Mouse (Mus musculus) layer of hippocampus, postnatal 36 days (tissue): ENCODE data around the gene Nlk. TPM values are rescaled to one million over a fixed set of nuclear protein-coding genes. Genes with fewer than 3 reads are reported as not detected.
A peak's percentile ranks its signal among the peaks of the same experiment; 100 is the strongest.
"Not testable (repeated sequence)": the region's sequence is repeated elsewhere in the genome, so short reads cannot be mapped to it uniquely, and the experiment has no call there.

Experiments used
- DNase-seq, 2 experiments: peaks; one replicate each; pipeline ENCODE4 v3.0.0; 2022
- total RNA-seq, 2 experiments: library from RNA; stranded (reverse); gene quantifications; 2 replicates each; pipeline ENCODE4 v1.2.3; 2021

The Nlk gene
- total RNA-seq, 2 experiments from 2014 or later, result 43.7 to 45.9 TPM

- no peak for DNase-seq
These were observed 152.6 kb downstream of the Nlk start for GRCm38 (mm10) chr11:78544449-78545111.

GRCm38 (mm10) chr11:78540358-78540757, 156.8 kb downstream of the Nlk start:
- no peak for DNase-seq

GRCm38 (mm10) chr11:78536690-78537084, 160.5 kb downstream of the Nlk start:
- DNase-seq, result no peak

GRCm38 (mm10) chr11:78536080-78536689, 161.0 kb downstream of the Nlk start, which contains the start of the genes Tnfaip1 and Ift20:
Tnfaip1 (minus strand) TSS chr11:78536332.
Ift20 (plus strand) TSS chr11:78536361.
- DNase-seq, result peak; percentile 97 to 98

GRCm38 (mm10) chr11:78535376-78536079, 161.6 kb downstream of the Nlk start:
- no peak for DNase-seq

- no peak for DNase-seq
These were observed 162.7 kb downstream of the Nlk start for GRCm38 (mm10) chr11:78534516-78534915.

GRCm38 (mm10) chr11:78531515-78531914, 165.7 kb downstream of the Nlk start:
- DNase-seq, result not testable (repeated sequence)

- DNase-seq, result no peak
These were observed 166.1 kb downstream of the Nlk start for GRCm38 (mm10) chr11:78531046-78531445.

- DNase-seq, result no peak
These were observed 167.2 kb downstream of the Nlk start for GRCm38 (mm10) chr11:78530001-78530400.

- no peak for DNase-seq
These were observed 168.5 kb downstream of the Nlk start for GRCm38 (mm10) chr11:78528714-78529113.

GRCm38 (mm10) chr11:78524838-78525237, 172.3 kb downstream of the Nlk start:
- DNase-seq, result no peak

- no peak for DNase-seq
These were observed 173.8 kb downstream of the Nlk start for GRCm38 (mm10) chr11:78523241-78523955.

GRCm38 (mm10) chr11:78522481-78522997, 174.6 kb downstream of the Nlk start:
- DNase-seq, result no peak

GRCm38 (mm10) chr11:78521880-78522279, 175.3 kb downstream of the Nlk start:
- DNase-seq, result no peak

- DNase-seq, result no peak
These were observed 178.2 kb downstream of the Nlk start for GRCm38 (mm10) chr11:78518931-78519330.

Other genes with a start within 250 kb of the Nlk start
- 10 to 100 TPM in 1 of 2 experiments, 1 to 10 TPM in 1; 9.5 to 11.3 TPM for gene Slc46a1, start 231.7 kb downstream of the Nlk start, total RNA-seq
- gene Sarm1, start 199.6 kb downstream of the Nlk start, total RNA-seq, result 10 to 100 TPM; 39.9 to 41.1 TPM
- gene Vtn, start 198.3 kb downstream of the Nlk start, total RNA-seq, result 10 to 100 TPM; 54.2 to 70.1 TPM
- gene Sebox, start 193.9 kb downstream of the Nlk start, total RNA-seq, result 1 to 10 TPM; 4.5 to 4.9 TPM
- gene Tmem199, start 185.2 kb downstream of the Nlk start, total RNA-seq, result 10 to 100 TPM; 43.0 to 44.0 TPM
- gene Poldip2, start 185.2 kb downstream of the Nlk start, total RNA-seq, result 100 to 1,000 TPM; 116 to 121 TPM
- gene Tnfaip1, start 161.0 kb downstream of the Nlk start, total RNA-seq, result 10 to 100 TPM; 32.1 to 32.6 TPM
- gene Ift20, start 161.0 kb downstream of the Nlk start, total RNA-seq, result 10 to 100 TPM; 75.1 to 79.0 TPM
- gene Tmem97, start 146.6 kb downstream of the Nlk start, total RNA-seq, result 10 to 100 TPM; 11.1 to 12.7 TPM
- 10 to 100 TPM; 15.0 to 19.4 TPM for gene Ccnq, start 54.4 kb upstream of the Nlk start, total RNA-seq
- gene Lyrm9, start 129.2 kb upstream of the Nlk start, total RNA-seq, result 10 to 100 TPM; 14.9 to 22.3 TPM
- gene Nos2, start 223.4 kb upstream of the Nlk start, total RNA-seq, result under 1 TPM; 0.37 to 0.51 TPM